Mouse (Mus musculus): Measurements from ENCODE around the gene 1810046K07Rik.

DNA sequence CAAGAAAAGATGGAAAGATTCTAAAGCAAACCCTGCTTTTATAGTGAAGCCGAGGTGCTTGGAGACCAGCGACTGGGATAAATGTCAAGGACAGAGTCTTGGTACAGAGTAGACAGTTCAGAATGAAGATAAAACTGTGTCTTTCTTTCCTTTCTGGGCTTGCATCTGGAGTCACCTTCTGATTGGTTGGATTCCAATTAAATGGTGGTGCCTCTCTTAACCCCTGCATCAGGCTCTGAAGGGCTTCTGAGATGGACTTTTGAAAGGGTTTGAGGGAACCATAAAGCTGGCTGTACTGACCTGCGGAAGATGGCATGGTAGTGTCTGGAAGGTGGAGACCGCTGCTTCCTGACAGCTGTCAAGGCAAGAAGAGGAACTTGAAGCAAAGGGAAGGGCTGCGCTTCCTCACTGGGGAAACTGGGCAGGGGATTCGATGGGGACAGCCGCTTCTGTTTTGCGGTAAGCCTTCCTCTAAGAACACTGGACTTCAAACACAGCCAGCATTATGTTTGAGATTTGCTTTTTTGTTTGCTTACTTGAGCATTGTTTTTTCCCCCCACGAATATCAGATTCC lies 55.0 kb downstream of the 1810046K07Rik start:
- TF ChIP-seq CTCF (IDR thresholded peaks at IDR 0.05; ENCODE audit: low read depth) = no peak
- TF ChIP-seq EP300 (IDR thresholded peaks at IDR 0.05; ENCODE audit: low read depth) = no peak
